Mouse (Mus musculus): ENCODE measurements at regions not wholly inside any gene's neighbourhood (a gene's known extent, or its start where the extent isn't known, plus 50 kb on each side); places are given as distances from the start of the nearest gene placed in this dataset.

GRCm38 (mm10) chr13:70418156-70418555 is 219.3 kb downstream of the Ice1 start:
- no peak for DNase-seq (ENCODE audit: low spot score in 2 of 2)

- DNase-seq (ENCODE audit: low spot score in 2 of 2), result no peak
Measured at GRCm38 (mm10) chr13:70439419-70439818, 198.0 kb downstream of the Ice1 start.

- DNase-seq (ENCODE audit: low spot score in 2 of 2), result no peak
Measured at GRCm38 (mm10) chr13:70446940-70447339, 190.5 kb downstream of the Ice1 start.

- no peak for DNase-seq (ENCODE audit: low spot score in 2 of 2)
Measured at GRCm38 (mm10) chr13:70454592-70455390, 182.6 kb downstream of the Ice1 start.

GRCm38 (mm10) chr13:70458406-70458805 is 179.0 kb downstream of the Ice1 start:
- DNase-seq (ENCODE audit: low spot score in 2 of 2), result no peak

GRCm38 (mm10) chr13:70464996-70465395 is 172.4 kb downstream of the Ice1 start:
- no peak for DNase-seq (ENCODE audit: low spot score in 2 of 2)

GRCm38 (mm10) chr13:70474746-70475145 is 162.7 kb downstream of the Ice1 start:
- DNase-seq (ENCODE audit: low spot score in 2 of 2), result no peak

GRCm38 (mm10) chr13:70475366-70475765 is 162.1 kb downstream of the Ice1 start:
- no peak for DNase-seq (ENCODE audit: low spot score in 2 of 2)

- DNase-seq (ENCODE audit: low spot score in 2 of 2), result no peak
Measured at GRCm38 (mm10) chr13:70499302-70499701, 138.1 kb downstream of the Ice1 start.

Data from adrenal gland, postnatal 4 days (tissue).